Mouse (Mus musculus) MEL (cell line): Measurements from ENCODE around the gene Gss. TPM values are rescaled to one million over a fixed set of nuclear protein-coding genes. Genes with fewer than 3 reads are reported as not detected.

Experiments used
- DNase-seq: peaks from one replicate; pipeline ENCODE4 v3.0.0; 2011; ENCODE audit warnings: low read depth, low spot score
- H3K27ac ChIP-seq: 2 replicates; pipeline ENCODE4 v1.5.1; 2012; ENCODE audit warnings: low read depth, mild to moderate bottlenecking, control low read depth, low read length, moderate library complexity; ENCODE audit not compliant: control insufficient read depth
- H3K27me3 ChIP-seq, 2 experiments: fragments of 150-350 bp in 1 of 2; sonication (generic) in 1 of 2; 2 replicates each; pipeline ENCODE4 v1.6.1; 2012; ENCODE audit warnings: low read length in 2 of 2, mild to moderate bottlenecking in 2 of 2, improper control_type of control experiment in 1 of 2, moderate library complexity in 1 of 2; ENCODE audit not compliant: insufficient read depth in 2 of 2, control insufficient read depth in 1 of 2
- H3K36me3 ChIP-seq, 2 experiments: 2 replicates each; pipeline ENCODE4 v1.6.1; 2012 to 2014; ENCODE audit warnings: low read length in 2 of 2, improper control_type of control experiment in 1 of 2, inconsistent platforms in 1 of 2, mild to moderate bottlenecking in 1 of 2; ENCODE audit not compliant: insufficient read depth in 2 of 2, control insufficient read depth in 1 of 2
- H3K4me1 ChIP-seq, 2 experiments: fragments of 150-350 bp in 1 of 2; sonication (generic) in 1 of 2; 2 replicates each; pipeline ENCODE4 v1.6.1; 2012; ENCODE audit warnings: low read length in 2 of 2, improper control_type of control experiment in 1 of 2, mild to moderate bottlenecking in 1 of 2; ENCODE audit not compliant: insufficient read depth in 2 of 2, control insufficient read depth in 1 of 2
- H3K4me3 ChIP-seq, 2 experiments: fragments of 150-350 bp in 1 of 2; sonication (generic) in 1 of 2; 2 replicates each; pipeline ENCODE4 v1.5.1; 2012; ENCODE audit warnings: low read depth in 2 of 2, low read length in 2 of 2, mild to moderate bottlenecking in 2 of 2, moderate library complexity in 2 of 2, control low read depth in 1 of 2, improper control_type of control experiment in 1 of 2; ENCODE audit not compliant: control insufficient read depth in 1 of 2, insufficient read depth in 1 of 2
- H3K79me2 ChIP-seq: 2 replicates; pipeline ENCODE4 v1.6.1; 2012; ENCODE audit warnings: mild to moderate bottlenecking, low read length, moderate library complexity; ENCODE audit not compliant: control insufficient read depth, poor library complexity, insufficient read depth
- H3K9ac ChIP-seq: 2 replicates; pipeline ENCODE4 v1.6.1; 2012; ENCODE audit warnings: low read depth, mild to moderate bottlenecking, control low read depth, low read length, moderate library complexity; ENCODE audit not compliant: control insufficient read depth, poor library complexity, severe bottlenecking
- H3K9me3 ChIP-seq: fragments of 150-350 bp; sonication (generic); replicated peaks from 2 replicates; pipeline ENCODE4 v1.6.1; 2012; ENCODE audit warnings: mild to moderate bottlenecking, low read length, improper control_type of control experiment, moderate library complexity; ENCODE audit not compliant: insufficient read depth
- BHLHE40 ChIP-seq: IDR thresholded peaks from 2 replicates; pipeline ENCODE4 v1.6.1; 2012; ENCODE audit warnings: low read depth, mild to moderate bottlenecking, inconsistent platforms, low read length, improper control_type of control experiment, borderline replicate concordance
- CHD1 ChIP-seq: IDR thresholded peaks from 2 replicates; pipeline ENCODE4 v1.6.1; 2012; ENCODE audit warnings: low read depth, mild to moderate bottlenecking, inconsistent platforms, low read length, improper control_type of control experiment
- CHD2 ChIP-seq: IDR thresholded peaks from 2 replicates; pipeline ENCODE4 v1.6.1; 2011; ENCODE audit warnings: low read length, improper control_type of control experiment
- CTCF ChIP-seq, 3 experiments: IDR thresholded peaks in 2 of 3; conservative IDR thresholded peaks in 1 of 3; 2 replicates each; pipeline ENCODE4 v1.5.1; 2011 to 2012; ENCODE audit warnings: low read length in 3 of 3, low read depth in 2 of 3, mild to moderate bottlenecking in 2 of 3, improper control_type of control experiment in 1 of 3, inconsistent platforms in 1 of 3, mixed read lengths in 1 of 3, moderate library complexity in 1 of 3; ENCODE audit not compliant: control insufficient read depth in 1 of 3, insufficient read depth in 1 of 3, poor library complexity in 1 of 3, severe bottlenecking in 1 of 3
- E2F4 ChIP-seq: IDR thresholded peaks from 2 replicates; pipeline ENCODE4 v1.6.1; 2011; ENCODE audit warnings: low read depth, low read length, improper control_type of control experiment, borderline replicate concordance
- EP300 ChIP-seq, 2 experiments: IDR thresholded peaks; 2 replicates each; pipeline ENCODE4 v1.6.1; 2011; ENCODE audit warnings: improper control_type of control experiment in 2 of 2, low read length in 2 of 2, low read depth in 1 of 2, mild to moderate bottlenecking in 1 of 2
- ETS1 ChIP-seq: IDR thresholded peaks from 2 replicates; pipeline ENCODE4 v1.6.1; 2012; ENCODE audit warnings: low read depth, mild to moderate bottlenecking, inconsistent platforms, low read length, improper control_type of control experiment, moderate library complexity
- GATA1 ChIP-seq: IDR thresholded peaks from 2 replicates; pipeline ENCODE4 v1.6.1; 2011; ENCODE audit warnings: low read depth, low read length, improper control_type of control experiment
- HCFC1 ChIP-seq: IDR thresholded peaks from 2 replicates; pipeline ENCODE4 v1.6.1; 2012; ENCODE audit warnings: low read depth, mild to moderate bottlenecking, inconsistent platforms, low read length, improper control_type of control experiment, moderate library complexity
- JUND ChIP-seq: IDR thresholded peaks from 2 replicates; pipeline ENCODE4 v1.6.1; 2011; ENCODE audit warnings: low read depth, mild to moderate bottlenecking, improper control_type of control experiment, low read length
- KAT2A ChIP-seq: conservative IDR thresholded peaks from 2 replicates; pipeline ENCODE4 v1.6.1; 2012; ENCODE audit warnings: low read depth, low read length, improper control_type of control experiment, inconsistent platforms
- MAFK ChIP-seq: IDR thresholded peaks from 2 replicates; pipeline ENCODE4 v1.6.1; 2011; ENCODE audit warnings: low read depth, mild to moderate bottlenecking, low read length, improper control_type of control experiment, borderline replicate concordance
- MAX ChIP-seq: IDR thresholded peaks from 2 replicates; pipeline ENCODE4 v1.6.1; 2011; ENCODE audit warnings: low read length, improper control_type of control experiment
- MAZ ChIP-seq: IDR thresholded peaks from 2 replicates; pipeline ENCODE4 v1.6.1; 2012; ENCODE audit warnings: low read depth, mild to moderate bottlenecking, inconsistent platforms, low read length, improper control_type of control experiment
- MEF2A ChIP-seq: IDR thresholded peaks from 2 replicates; pipeline ENCODE4 v1.6.1; 2014; ENCODE audit warnings: low read depth, mild to moderate bottlenecking, inconsistent platforms, low read length, improper control_type of control experiment; ENCODE audit not compliant: poor library complexity, insufficient replicate concordance, severe bottlenecking; ENCODE audit errors: extremely low read depth
- MXI1 ChIP-seq: IDR thresholded peaks from 2 replicates; pipeline ENCODE4 v1.6.1; 2011; ENCODE audit warnings: mild to moderate bottlenecking, low read depth, low read length, improper control_type of control experiment
- MYB ChIP-seq: IDR thresholded peaks from 2 replicates; pipeline ENCODE4 v1.6.1; 2011; ENCODE audit warnings: mild to moderate bottlenecking, low read depth, low read length, improper control_type of control experiment
- NELFE ChIP-seq: IDR thresholded peaks from 2 replicates; pipeline ENCODE4 v1.6.1; 2011; ENCODE audit warnings: low read depth, low read length, improper control_type of control experiment
- POLR2A ChIP-seq, 2 experiments: IDR thresholded peaks; 2 replicates each; pipeline ENCODE4 v1.6.1; 2011 to 2012; ENCODE audit warnings: low read length in 2 of 2, mild to moderate bottlenecking in 2 of 2, control low read depth in 1 of 2, improper control_type of control experiment in 1 of 2, low read depth in 1 of 2, moderate library complexity in 1 of 2; ENCODE audit not compliant: control insufficient read depth in 1 of 2, insufficient read depth in 1 of 2, poor library complexity in 1 of 2
- POLR2AphosphoS2 ChIP-seq: IDR thresholded peaks from 2 replicates; pipeline ENCODE4 v1.6.1; 2011; ENCODE audit warnings: low read length, improper control_type of control experiment
- RAD21 ChIP-seq: IDR thresholded peaks from 2 replicates; pipeline ENCODE4 v1.6.1; 2011; ENCODE audit warnings: mild to moderate bottlenecking, low read depth, low read length, improper control_type of control experiment
- SIN3A ChIP-seq: IDR thresholded peaks from 2 replicates; pipeline ENCODE4 v1.6.1; 2012; ENCODE audit warnings: low read length, improper control_type of control experiment, inconsistent platforms
- SMC3 ChIP-seq: IDR thresholded peaks from 2 replicates; pipeline ENCODE4 v1.6.1; 2011; ENCODE audit warnings: low read depth, low read length, improper control_type of control experiment
- TAL1 ChIP-seq: IDR thresholded peaks from 2 replicates; pipeline ENCODE4 v1.6.1; 2012; ENCODE audit warnings: mild to moderate bottlenecking, inconsistent platforms, low read length, moderate library complexity, mixed read lengths
- TCF12 ChIP-seq: IDR thresholded peaks from 2 replicates; pipeline ENCODE4 v1.6.1; 2014; ENCODE audit warnings: low read depth, mild to moderate bottlenecking, inconsistent platforms, low read length, improper control_type of control experiment, moderate library complexity
- UBTF ChIP-seq: IDR thresholded peaks from 2 replicates; pipeline ENCODE4 v1.6.1; 2012; ENCODE audit warnings: low read depth, mild to moderate bottlenecking, inconsistent platforms, low read length, improper control_type of control experiment, moderate library complexity, borderline replicate concordance; ENCODE audit not compliant: insufficient read depth
- USF1 ChIP-seq: IDR thresholded peaks from 2 replicates; pipeline ENCODE4 v1.6.1; 2014; ENCODE audit warnings: low read depth, mild to moderate bottlenecking, inconsistent platforms, low read length, improper control_type of control experiment, moderate library complexity
- USF2 ChIP-seq, 2 experiments: IDR thresholded peaks; 2 replicates each; pipeline ENCODE4 v1.6.1; 2011 to 2012; ENCODE audit warnings: improper control_type of control experiment in 2 of 2, low read length in 2 of 2, borderline replicate concordance in 1 of 2, inconsistent platforms in 1 of 2, low read depth in 1 of 2, mild to moderate bottlenecking in 1 of 2; ENCODE audit not compliant: insufficient read depth in 1 of 2
- ZKSCAN1 ChIP-seq: IDR thresholded peaks from 2 replicates; pipeline ENCODE4 v1.6.1; 2012; ENCODE audit warnings: low read depth, mild to moderate bottlenecking, inconsistent platforms, low read length, improper control_type of control experiment, moderate library complexity
- ZMIZ1 ChIP-seq: IDR thresholded peaks from 2 replicates; pipeline ENCODE4 v1.6.1; 2012; ENCODE audit warnings: low read depth, mild to moderate bottlenecking, inconsistent platforms, low read length, improper control_type of control experiment, moderate library complexity
- ZNF384 ChIP-seq: IDR thresholded peaks from 2 replicates; pipeline ENCODE4 v1.6.1; 2012; ENCODE audit warnings: low read depth, mild to moderate bottlenecking, inconsistent platforms, low read length, improper control_type of control experiment
- polyA plus RNA-seq, 2 experiments: library from polyadenylated mRNA; stranded (reverse) in 1 of 2; unstranded in 1 of 2; fragments of >175 nt in 1 of 2; fragments of >200 nt in 1 of 2; gene quantifications; 2 replicates each; pipeline versions ENCODE4 v1.2.1 to v1.2.4; 2012; ENCODE audit warnings: low replicate concordance in 2 of 2, low read depth in 1 of 2; ENCODE audit not compliant: insufficient read length in 2 of 2, insufficient read depth in 1 of 2, missing spikeins in 1 of 2
- total RNA-seq: library from RNA; depleted of rRNA; stranded (reverse); fragments of 300-350 nt; gene quantifications from 2 replicates; pipeline ENCODE4 v1.2.3, GENCODE M21; 2012

The Gss gene
- total and polyA plus RNA-seq, 3 experiments = 21.9 to 24.0 TPM; not detected in 1

DNA sequence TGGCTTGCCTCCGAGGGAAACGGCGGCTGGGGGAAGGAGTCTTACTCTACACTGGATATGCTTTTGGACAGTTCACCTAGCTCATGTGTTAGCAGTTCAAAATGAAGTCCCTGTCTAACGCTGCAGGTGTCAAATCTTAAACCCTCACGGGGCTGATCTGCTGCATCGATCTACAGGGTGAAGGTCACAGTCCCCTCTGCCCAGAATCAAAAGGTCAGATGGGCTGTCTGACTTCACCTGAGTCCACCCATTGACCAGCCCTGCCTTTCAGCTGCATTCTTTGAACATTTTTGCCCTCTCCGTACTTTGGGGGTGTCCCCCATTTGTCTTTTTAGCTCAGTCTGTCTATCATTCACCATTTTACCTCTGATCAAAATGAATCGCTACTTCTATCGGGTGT is 7.5 kb downstream of the Gss start:
- no peaks in the 10 kb centered on the region for H3K36me3 ChIP-seq
- TF ChIP-seq POLR2A (IDR thresholded peaks at IDR 0.05; ENCODE audit: control insufficient read depth in 1 of 2, insufficient read depth in 1 of 2, low read depth in 1 of 2, low read length in 2 of 2, poor library complexity in 1 of 2) (no peak), BHLHE40 (no peak), SIN3A (no peak), ETS1 (no peak), MAZ (no peak), ZMIZ1 (no peak), ZKSCAN1 (no peak), NELFE (no peak), JUND (no peak), TCF12 (no peak), UBTF (no peak), ZNF384 (no peak), EP300 (IDR thresholded peaks at IDR 0.05; ENCODE audit: low read depth in 1 of 2, low read length in 2 of 2) (no peak), MXI1 (no peak), CTCF (IDR thresholded peaks at IDR 0.05 in 2 of 3, conservative IDR thresholded peaks at IDR 0.05 in 1 of 3; ENCODE audit: control insufficient read depth in 1 of 3, insufficient read depth in 1 of 3, low read depth in 2 of 3, low read length in 3 of 3, poor library complexity in 1 of 3, severe bottlenecking in 1 of 3) (no peak), CHD2 (no peak), E2F4 (no peak), USF2 (IDR thresholded peaks at IDR 0.05; ENCODE audit: borderline replicate concordance in 1 of 2, insufficient read depth in 1 of 2, low read depth in 1 of 2, low read length in 2 of 2) (no peak), MEF2A (no peak), SMC3 (no peak)
- H3K9ac ChIP-seq = no peak overlapping the region
- no peak overlapping the region for H3K27ac ChIP-seq
- no peaks in the 10 kb centered on the region for H3K9me3 ChIP-seq
- no peaks in the 10 kb centered on the region for H3K79me2 ChIP-seq
- DNase-seq = no peak
- H3K4me3 ChIP-seq = no peak overlapping the region
- no peaks in the 10 kb centered on the region for H3K4me1 ChIP-seq
- no peaks in the 10 kb centered on the region for H3K27me3 ChIP-seq

DNA sequence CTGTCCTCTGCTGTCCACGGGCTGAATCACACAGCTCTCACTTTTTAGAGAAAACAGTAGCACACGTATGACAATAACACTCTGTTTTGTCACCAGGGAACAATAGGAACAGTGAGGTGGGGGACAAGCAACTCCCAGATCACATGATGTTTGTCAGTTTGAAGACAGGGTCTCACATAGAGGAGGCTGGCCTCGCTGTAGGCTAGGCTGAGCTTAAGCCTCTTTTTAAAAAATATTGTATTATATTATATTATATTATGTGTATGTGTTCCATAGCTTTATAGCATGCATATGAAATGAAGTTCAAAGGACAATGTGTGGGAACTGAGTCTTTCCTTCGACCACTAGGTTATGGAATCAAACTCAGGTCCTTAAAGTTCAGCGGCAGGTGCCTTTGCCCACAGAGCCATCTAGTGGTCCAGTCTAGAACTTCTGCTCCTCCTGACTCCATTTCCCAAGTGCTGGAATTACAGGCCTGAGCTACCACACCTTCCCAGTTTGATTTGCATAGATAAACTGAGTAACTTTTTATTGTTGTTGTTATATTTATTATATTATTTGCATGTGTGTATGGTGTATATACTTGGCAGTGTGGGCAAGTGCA is 8.6 kb downstream of the Gss start:
- no peaks in the 10 kb centered on the region for H3K9me3 ChIP-seq
- H3K27ac ChIP-seq = no peak overlapping the region
- no peaks in the 10 kb centered on the region for H3K4me1 ChIP-seq
- H3K79me2 ChIP-seq = no peaks in the 10 kb centered on the region
- no peaks in the 10 kb centered on the region for H3K27me3 ChIP-seq
- peak; percentile 68 for DNase-seq
- H3K36me3 ChIP-seq = no peaks in the 10 kb centered on the region
- H3K4me3 ChIP-seq = no peak overlapping the region
- no peak overlapping the region for H3K9ac ChIP-seq
- TF ChIP-seq MEF2A (no peak), USF1 (no peak), MAX (no peak), MAFK (no peak), KAT2A (no peak), ZNF384 (no peak), CHD1 (no peak), ZMIZ1 (no peak), MYB (no peak), BHLHE40 (no peak), SMC3 (peak; percentile 98), HCFC1 (no peak), USF2 (IDR thresholded peaks at IDR 0.05; ENCODE audit: borderline replicate concordance in 1 of 2, insufficient read depth in 1 of 2, low read depth in 1 of 2, low read length in 2 of 2) (no peak), CHD2 (no peak), TAL1 (no peak), SIN3A (peak; percentile 55), POLR2AphosphoS2 (no peak), NELFE (no peak), RAD21 (no peak; the same call in none of the 2 replicates), GATA1 (no peak)
